Comparison of ENCODE assay signal across 8 mouse cellular contexts in genomic region chr14:30136965-30137364, GRCm38 (mm10).
DNase-seq lines count a peak whose midpoint lies in the region; ATAC-seq and TF ChIP-seq lines count a peak whose summit lies in the region.

No protein-coding gene starts in this region.

- no peaks in the 10 kb centered on the region for H3K9me3 ChIP-seq in heart, embryonic 12.5 days (replicated peaks)
- no peaks in the 10 kb centered on the region for H3K9me3 ChIP-seq in limb, embryonic 11.5 days (ENCODE audit: control insufficient read depth, low read length)
- no peaks in the 10 kb centered on the region for H3K9me3 ChIP-seq in midbrain, postnatal 0 days (ENCODE audit: low read length)

- no peak for TF ChIP-seq POLR2A in kidney, adult 2 months (IDR thresholded peaks at IDR 0.05; ENCODE audit: low read depth, low read length)

- H3K27me3 ChIP-seq in heart, embryonic 12.5 days (replicated peaks): no peaks in the 10 kb centered on the region
- H3K27me3 ChIP-seq in kidney, adult 2 months (replicated peaks; ENCODE audit: control insufficient read depth, insufficient read depth, low read length): no peaks in the 10 kb centered on the region
- H3K27me3 ChIP-seq in limb, embryonic 11.5 days (ENCODE audit: control insufficient read depth, insufficient read depth, low read length): no peaks in the 10 kb centered on the region
- H3K27me3 ChIP-seq in midbrain, postnatal 0 days (ENCODE audit: insufficient read depth, low read length): no peaks in the 10 kb centered on the region

- no peaks in the 10 kb centered on the region for H3K36me3 ChIP-seq in heart, embryonic 12.5 days
- H3K36me3 ChIP-seq in kidney, adult 2 months (ENCODE audit: control insufficient read depth, insufficient read depth, low read length): no peaks in the 10 kb centered on the region
- H3K36me3 ChIP-seq in limb, embryonic 11.5 days (ENCODE audit: control insufficient read depth, insufficient read depth, low read length): no peaks in the 10 kb centered on the region
- peaks cover 9% of the 10 kb centered on the region for H3K36me3 ChIP-seq in midbrain, postnatal 0 days (ENCODE audit: insufficient read depth, low read length)

- peaks cover 18% of the 10 kb centered on the region for H3K4me1 ChIP-seq in heart, embryonic 12.5 days (replicated peaks)
- H3K4me1 ChIP-seq in kidney, adult 2 months (ENCODE audit: control insufficient read depth, insufficient read depth, low read length): no peaks in the 10 kb centered on the region
- peaks cover 3% of the 10 kb centered on the region; the same call in 1 of the 2 replicates for H3K4me1 ChIP-seq in limb, embryonic 11.5 days (ENCODE audit: control insufficient read depth, insufficient read depth, low read length)
- H3K4me1 ChIP-seq in midbrain, postnatal 0 days (ENCODE audit: insufficient read depth, low read length): no peaks in the 10 kb centered on the region

- no peak overlapping the region for H3K9ac ChIP-seq in heart, embryonic 12.5 days
- H3K9ac ChIP-seq in limb, embryonic 11.5 days (ENCODE audit: low read length): no peak overlapping the region
- H3K9ac ChIP-seq in midbrain, postnatal 0 days (replicated peaks; ENCODE audit: low read length, poor library complexity, severe bottlenecking): no peak overlapping the region

- H3K4me3 ChIP-seq in heart, embryonic 12.5 days: no peak overlapping the region
- H3K4me3 ChIP-seq in kidney, adult 2 months (ENCODE audit: insufficient read depth, low read depth, low read length): no peak overlapping the region
- no peak overlapping the region for H3K4me3 ChIP-seq in limb, embryonic 11.5 days (ENCODE audit: low read depth, low read length)
- H3K4me3 ChIP-seq in midbrain, postnatal 0 days (ENCODE audit: low read depth, low read length): no peak overlapping the region

- no peak overlapping the region for H3K27ac ChIP-seq in heart, embryonic 12.5 days (ENCODE audit: poor library complexity, severe bottlenecking)
- H3K27ac ChIP-seq in kidney, adult 2 months (ENCODE audit: insufficient read depth, low read depth, low read length): no peak overlapping the region
- no peak overlapping the region for H3K27ac ChIP-seq in limb, embryonic 11.5 days (replicated peaks; ENCODE audit: low read depth, low read length)
- H3K27ac ChIP-seq in midbrain, postnatal 0 days (ENCODE audit: low read depth, low read length): no peak overlapping the region

- no peak for ATAC-seq in heart, embryonic 12.5 days (ENCODE audit: insufficient number of reproducible peaks, low FRiP score)
- ATAC-seq in limb, embryonic 11.5 days (ENCODE audit: insufficient number of reproducible peaks, low FRiP score, low TSS enrichment, low read depth): no peak
- ATAC-seq in midbrain, postnatal 0 days (ENCODE audit: low FRiP score): peak; percentile 84; the same call in 1 of the 2 replicates

- peak; percentile 99 for TF ChIP-seq CTCF in kidney, adult 2 months (conservative IDR thresholded peaks at IDR 0.05; ENCODE audit: insufficient read depth, insufficient read length, low read depth, low read length)
- TF ChIP-seq CTCF in midbrain, postnatal 0 days (IDR thresholded peaks at IDR 0.05): peak; percentile 99

- H3K4me2 ChIP-seq in heart, embryonic 12.5 days: no peak overlapping the region
- no peak overlapping the region for H3K4me2 ChIP-seq in limb, embryonic 11.5 days (ENCODE audit: low read depth, severe bottlenecking)
- no peak overlapping the region for H3K4me2 ChIP-seq in midbrain, postnatal 0 days (ENCODE audit: low read depth, low read length, poor library complexity, severe bottlenecking)

- 7% methylated on average over 8 of the region's 8 CpGs for WGBS in heart, embryonic 12.5 days
- 8% methylated on average over 8 of the region's 8 CpGs for WGBS in kidney, adult 2 months
- WGBS in limb, embryonic 11.5 days: 10% methylated on average over 8 of the region's 8 CpGs
- 7% methylated on average over 8 of the region's 8 CpGs for WGBS in midbrain, postnatal 0 days

- DNase-seq in heart, adult 18-20 months: peak; percentile 85 to 92
- peak; percentile 90 for DNase-seq in embryo, embryonic 9.5 days (ENCODE audit: extremely low spot score)
- DNase-seq in gastrocnemius, postnatal 4 days (ENCODE audit: low spot score in 2 of 2): peak; percentile 64 to 80
- DNase-seq in kidney, adult 2 months: peak; percentile 86
- peak; percentile 93 for DNase-seq in limb, embryonic 11.5 days (ENCODE audit: low spot score)
- DNase-seq in midbrain, postnatal 0 days (ENCODE audit: low spot score): peak; percentile 88
- DNase-seq in spleen, postnatal 10 days (ENCODE audit: low spot score in 2 of 2): peak; percentile 69 to 85
